Mouse (Mus musculus): Measurements from ENCODE around the gene Flnb. TPM values are rescaled to one million over a fixed set of nuclear protein-coding genes. Genes with fewer than 3 reads are reported as not detected.

Flnb gene
- polyA plus RNA-seq, 1 experiment from 2014 or later: 3.6 TPM

- H3K4me2 ChIP-seq: no peak overlapping the region
- H3K36me3 ChIP-seq (replicated peaks): peaks cover 24% of the 10 kb centered on the region; the same call in 1 of the 2 replicates
- ATAC-seq (ENCODE audit: insufficient read depth): no peak
- no peak overlapping the region for H3K27ac ChIP-seq (replicated peaks)
- 13% methylated on average over 1 of the region's 1 CpGs for WGBS (ENCODE audit: insufficient replicate concordance)
- H3K4me1 ChIP-seq (replicated peaks): peaks cover 4% of the 10 kb centered on the region
- no peaks in the 10 kb centered on the region for H3K9me3 ChIP-seq (replicated peaks)
- no peak overlapping the region for H3K4me3 ChIP-seq (replicated peaks)
- no peaks in the 10 kb centered on the region for H3K27me3 ChIP-seq
- no peak overlapping the region for H3K9ac ChIP-seq
These were observed 110.6 kb downstream of the Flnb start for GRCm38 (mm10) chr14:7928362-7928761.

GRCm38 (mm10) chr14:7929029-7929428 lies 111.3 kb downstream of the Flnb start:
- WGBS (ENCODE audit: insufficient replicate concordance): 10% methylated on average over 7 of the region's 7 CpGs
- Histone ChIP-seq H3K27ac (replicated peaks) (no peak overlapping the region), H3K4me2 (no peak overlapping the region), H3K4me3 (replicated peaks) (no peak overlapping the region), H3K27me3 (no peaks in the 10 kb centered on the region), H3K9me3 (replicated peaks) (no peaks in the 10 kb centered on the region), H3K9ac (no peak overlapping the region), H3K36me3 (replicated peaks) (0 out of 2 replicates have a peak, but pooled peaks cover 23% of the 10 kb centered on the region), H3K4me1 (replicated peaks) (peaks cover 8% of the 10 kb centered on the region)
- ATAC-seq (ENCODE audit: insufficient read depth): no peak

GRCm38 (mm10) chr14:7932151-7932550 lies 114.4 kb downstream of the Flnb start:
- Histone ChIP-seq H3K27ac (replicated peaks) (no peak overlapping the region), H3K4me2 (no peak overlapping the region), H3K9ac (no peak overlapping the region), H3K27me3 (no peaks in the 10 kb centered on the region), H3K4me1 (replicated peaks) (peaks cover 8% of the 10 kb centered on the region), H3K36me3 (replicated peaks) (0 out of 2 replicates have a peak, but pooled peaks cover 17% of the 10 kb centered on the region), H3K4me3 (replicated peaks) (no peak overlapping the region), H3K9me3 (replicated peaks) (no peaks in the 10 kb centered on the region)
- no peak for ATAC-seq (ENCODE audit: insufficient read depth)
- WGBS (ENCODE audit: insufficient replicate concordance): 70% methylated on average over 4 of the region's 4 CpGs

GRCm38 (mm10) chr14:7934166-7934565 lies 116.4 kb downstream of the Flnb start:
- WGBS (ENCODE audit: insufficient replicate concordance): 58% methylated on average over 7 of the region's 7 CpGs
- H3K27ac ChIP-seq (replicated peaks): no peak overlapping the region
- no peaks in the 10 kb centered on the region for H3K9me3 ChIP-seq (replicated peaks)
- no peaks in the 10 kb centered on the region for H3K27me3 ChIP-seq
- H3K4me2 ChIP-seq: no peak overlapping the region
- no peak overlapping the region for H3K4me3 ChIP-seq (replicated peaks)
- no peak for ATAC-seq (ENCODE audit: insufficient read depth)
- no peak overlapping the region for H3K9ac ChIP-seq
- H3K4me1 ChIP-seq (replicated peaks): peaks cover 8% of the 10 kb centered on the region
- peaks cover 18% of the 10 kb centered on the region; the same call in 1 of the 2 replicates for H3K36me3 ChIP-seq (replicated peaks)

GRCm38 (mm10) chr14:7937052-7937630 lies 119.4 kb downstream of the Flnb start:
- no peak for ATAC-seq (ENCODE audit: insufficient read depth)
- 31% methylated on average over 17 of the region's 17 CpGs for WGBS (ENCODE audit: insufficient replicate concordance)
- Histone ChIP-seq H3K9ac (no peak overlapping the region), H3K4me1 (replicated peaks) (peaks cover 8% of the 10 kb centered on the region), H3K9me3 (replicated peaks) (no peaks in the 10 kb centered on the region), H3K36me3 (replicated peaks) (peaks cover 11% of the 10 kb centered on the region; the same call in 1 of the 2 replicates), H3K4me2 (no peak overlapping the region), H3K4me3 (replicated peaks) (no peak overlapping the region), H3K27me3 (no peaks in the 10 kb centered on the region), H3K27ac (replicated peaks) (no peak overlapping the region)

- ATAC-seq (ENCODE audit: insufficient read depth): no peak
- Histone ChIP-seq H3K27me3 (no peaks in the 10 kb centered on the region), H3K9ac (no peak overlapping the region), H3K36me3 (replicated peaks) (peaks cover 11% of the 10 kb centered on the region; the same call in 1 of the 2 replicates), H3K4me2 (no peak overlapping the region), H3K27ac (replicated peaks) (no peak overlapping the region), H3K9me3 (replicated peaks) (no peaks in the 10 kb centered on the region), H3K4me1 (replicated peaks) (peaks cover 8% of the 10 kb centered on the region; the same call in 1 of the 2 replicates), H3K4me3 (replicated peaks) (no peak overlapping the region)
- 70% methylated on average over 19 of the region's 19 CpGs for WGBS (ENCODE audit: insufficient replicate concordance)
These were observed 121.3 kb downstream of the Flnb start for GRCm38 (mm10) chr14:7938809-7939784.

- Histone ChIP-seq H3K36me3 (replicated peaks) (peaks cover 8% of the 10 kb centered on the region; the same call in 1 of the 2 replicates), H3K4me2 (no peak overlapping the region), H3K4me3 (replicated peaks) (no peak overlapping the region), H3K27me3 (no peaks in the 10 kb centered on the region), H3K9me3 (replicated peaks) (no peaks in the 10 kb centered on the region), H3K27ac (replicated peaks) (no peak overlapping the region), H3K4me1 (replicated peaks) (peaks cover 8% of the 10 kb centered on the region; the same call in 1 of the 2 replicates), H3K9ac (no peak overlapping the region)
- WGBS (ENCODE audit: insufficient replicate concordance): 54% methylated on average over 5 of the region's 5 CpGs
- no peak for ATAC-seq (ENCODE audit: insufficient read depth)
These were observed 123.7 kb downstream of the Flnb start for GRCm38 (mm10) chr14:7941413-7941812.

- Histone ChIP-seq H3K4me2 (no peak overlapping the region), H3K9me3 (replicated peaks) (no peaks in the 10 kb centered on the region), H3K4me1 (replicated peaks) (peaks cover 8% of the 10 kb centered on the region; the same call in 1 of the 2 replicates), H3K27ac (replicated peaks) (no peak overlapping the region), H3K9ac (no peak overlapping the region), H3K4me3 (replicated peaks) (no peak overlapping the region), H3K27me3 (no peaks in the 10 kb centered on the region), H3K36me3 (replicated peaks) (peaks cover 9% of the 10 kb centered on the region; the same call in 1 of the 2 replicates)
- ATAC-seq (ENCODE audit: insufficient read depth): no peak
- 56% methylated on average over 7 of the region's 7 CpGs for WGBS (ENCODE audit: insufficient replicate concordance)
These were observed 125.5 kb downstream of the Flnb start for GRCm38 (mm10) chr14:7943101-7943800.

- no peak for ATAC-seq (ENCODE audit: insufficient read depth)
These were observed 126.0 kb downstream of the Flnb start for GRCm38 (mm10) chr14:7943801-7944135.

GRCm38 (mm10) chr14:7944349-7945039 lies 126.7 kb downstream of the Flnb start:
- no peaks in the 10 kb centered on the region for H3K27me3 ChIP-seq
- H3K27ac ChIP-seq (replicated peaks): no peak overlapping the region
- peaks cover 11% of the 10 kb centered on the region; the same call in 1 of the 2 replicates for H3K36me3 ChIP-seq (replicated peaks)
- 32% methylated on average over 8 of the region's 8 CpGs for WGBS (ENCODE audit: insufficient replicate concordance)
- H3K4me1 ChIP-seq (replicated peaks): peaks cover 8% of the 10 kb centered on the region; the same call in 1 of the 2 replicates
- no peak overlapping the region for H3K9ac ChIP-seq
- no peak overlapping the region for H3K4me2 ChIP-seq
- ATAC-seq (ENCODE audit: insufficient read depth): no peak
- no peaks in the 10 kb centered on the region for H3K9me3 ChIP-seq (replicated peaks)
- no peak overlapping the region for H3K4me3 ChIP-seq (replicated peaks)

More at GRCm38 (mm10) chr14:7943801-7944135, 126.0 kb downstream of the Flnb start:
- Histone ChIP-seq H3K4me2 (no peak overlapping the region), H3K27ac (replicated peaks) (no peak overlapping the region), H3K36me3 (replicated peaks) (peaks cover 14% of the 10 kb centered on the region), H3K4me3 (replicated peaks) (no peak overlapping the region), H3K4me1 (replicated peaks) (peaks cover 8% of the 10 kb centered on the region; the same call in 1 of the 2 replicates), H3K9ac (no peak overlapping the region), H3K27me3 (no peaks in the 10 kb centered on the region), H3K9me3 (replicated peaks) (no peaks in the 10 kb centered on the region)
- WGBS (ENCODE audit: insufficient replicate concordance): 56% methylated on average over 3 of the region's 3 CpGs

Measured in liver, embryonic 15.5 days (tissue).